In the genomic region with DNA sequence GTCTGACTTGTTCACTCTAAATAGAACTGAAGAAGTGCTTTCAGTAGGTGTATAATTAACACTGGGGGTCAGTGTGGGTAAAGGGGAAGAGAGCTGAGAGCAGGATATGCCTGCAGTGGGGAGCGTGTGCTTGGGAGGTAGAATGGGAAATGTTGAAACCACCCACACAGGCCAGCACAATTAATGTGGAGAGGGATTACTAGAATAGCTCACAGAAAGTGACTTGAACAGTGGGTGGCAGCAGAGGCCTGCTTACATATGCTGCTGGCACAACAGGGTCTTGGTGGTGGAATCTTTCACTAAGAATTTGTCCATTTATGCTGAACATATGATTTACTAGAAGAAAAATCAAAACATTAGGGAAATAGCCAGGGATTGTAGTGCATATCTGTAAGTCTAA, we compare ENCODE assay signal across 7 mouse cellular contexts. TPM values are rescaled to one million over a fixed set of nuclear protein-coding genes. Genes with fewer than 3 reads are reported as not detected.
DNase-seq lines count a peak whose midpoint lies in the region; ATAC-seq and TF ChIP-seq lines count a peak whose summit lies in the region.

No protein-coding gene starts in this region.

- H3K27ac ChIP-seq in ES-Bruce4 (ENCODE audit: insufficient read depth, low read length): no peak overlapping the region
- 0 out of 2 replicates have a peak overlapping the region, but pooled peaks have one; percentile 14 for H3K27ac ChIP-seq in embryonic fibroblast, embryonic 13.5 days (ENCODE audit: insufficient read depth, low read length)
- H3K27ac ChIP-seq in lung, postnatal 0 days (ENCODE audit: low read length): no peak overlapping the region

- whole genome bisulfite sequencing in lung, postnatal 0 days: 0% methylated on average over 1 of the region's 1 CpGs

- H3K4me1 ChIP-seq in ES-Bruce4 (ENCODE audit: control insufficient read depth, insufficient read depth, low read length): peaks cover 2% of the 10 kb centered on the region
- peaks cover 8% of the 10 kb centered on the region for H3K4me1 ChIP-seq in embryonic fibroblast, embryonic 13.5 days (ENCODE audit: control insufficient read depth, insufficient read depth, low read length)
- H3K4me1 ChIP-seq in lung, postnatal 0 days (ENCODE audit: insufficient read depth, low read depth, low read length): peaks cover 23% of the 10 kb centered on the region

- no peak for TF ChIP-seq EP300 in ES-Bruce4 (IDR thresholded peaks at IDR 0.05; ENCODE audit: insufficient read depth, low read depth, low read length)
- no peak for TF ChIP-seq EP300 in lung, postnatal 0 days (IDR thresholded peaks at IDR 0.05)

- TF ChIP-seq CTCF in ES-Bruce4 (IDR thresholded peaks at IDR 0.05; ENCODE audit: low read depth, low read length): peak; percentile 10
- no peak for TF ChIP-seq CTCF in embryonic fibroblast, embryonic 13.5 days (IDR thresholded peaks at IDR 0.05; ENCODE audit: borderline replicate concordance, insufficient read depth, low read length)
- peak; percentile 75 for TF ChIP-seq CTCF in lung, postnatal 0 days (IDR thresholded peaks at IDR 0.05)

- H3K9me3 ChIP-seq in ES-Bruce4 (replicated peaks; ENCODE audit: control insufficient read depth, insufficient read depth, low read length, poor library complexity, severe bottlenecking): no peaks in the 10 kb centered on the region
- H3K9me3 ChIP-seq in lung, postnatal 0 days (ENCODE audit: low read length): no peaks in the 10 kb centered on the region

- TF ChIP-seq POLR2A in ES-Bruce4 (IDR thresholded peaks at IDR 0.05; ENCODE audit: insufficient read depth, low read length): no peak
- TF ChIP-seq POLR2A in embryonic fibroblast, embryonic 13.5 days (IDR thresholded peaks at IDR 0.05; ENCODE audit: low read depth, low read length): no peak

- intact Hi-C loops in heart, postnatal 36 days (cut with DNase I): no loop called here

- ATAC-seq in lung, postnatal 0 days: peak; percentile 24

- H3K36me3 ChIP-seq in ES-Bruce4 (ENCODE audit: control insufficient read depth, insufficient read depth, low read length, poor library complexity, severe bottlenecking): peaks cover 20% of the 10 kb centered on the region
- H3K36me3 ChIP-seq in lung, postnatal 0 days (ENCODE audit: insufficient read depth, low read length): peaks cover 3% of the 10 kb centered on the region; the same call in 1 of the 2 replicates

- no peak overlapping the region for H3K9ac ChIP-seq in ES-Bruce4 (ENCODE audit: low read depth, poor library complexity, severe bottlenecking)
- no peak overlapping the region for H3K9ac ChIP-seq in lung, postnatal 0 days (replicated peaks; ENCODE audit: low read depth)

- H3K4me2 ChIP-seq in lung, postnatal 0 days (replicated peaks; ENCODE audit: low read depth, low read length): peak overlapping the region; percentile 81

- H3K4me3 ChIP-seq in ES-Bruce4 (ENCODE audit: low read depth, low read length): no peak overlapping the region
- peak overlapping the region; percentile 50 for H3K4me3 ChIP-seq in embryonic fibroblast, embryonic 13.5 days (ENCODE audit: insufficient read depth, low read length)
- H3K4me3 ChIP-seq in lung, postnatal 0 days (ENCODE audit: low read depth, low read length): no peak overlapping the region

- peak; percentile 39 for DNase-seq in ZHBTc4 (ENCODE audit: low read depth, low spot score)
- DNase-seq in heart, postnatal 36 days: peak; percentile 35 to 36
- peak; percentile 50 for DNase-seq in layer of hippocampus, adult 9-10 months (ENCODE audit: low spot score)
- peak; percentile 86 for DNase-seq in lung, postnatal 0 days (ENCODE audit: low spot score)
- DNase-seq in right cerebral cortex, postnatal 14 days: peak; percentile 46

- H3K27me3 ChIP-seq in ES-Bruce4 (ENCODE audit: control insufficient read depth, insufficient read depth, low read length, poor library complexity, severe bottlenecking): no peaks in the 10 kb centered on the region
- H3K27me3 ChIP-seq in lung, postnatal 0 days (replicated peaks; ENCODE audit: insufficient read depth, low read length): no peaks in the 10 kb centered on the region

RNA-seq across cellular contexts. Expression of gene Fut11, which starts 2.2 kb away (rescaled TPM):
- polyA plus RNA-seq in ES-Bruce4 (2011; ENCODE audit: insufficient read depth, insufficient read length, low read depth, missing spikeins): 8.0 and 8.9 TPM in 2 replicates
- polyA plus RNA-seq in embryonic fibroblast, embryonic 13.5 days (2011; ENCODE audit: insufficient read length, low read depth, missing spikeins): 14.5 and 24.4 TPM in 2 replicates
- 1 to 10 TPM; 6.6 to 7.1 TPM for total RNA-seq in heart, postnatal 36 days (2021)
- 24.2 and 26.3 TPM in 2 replicates for polyA plus RNA-seq in lung, postnatal 0 days (2015; fragmentation: Nextera tagmentation; extraction: Ambion mirVana)

RNA-seq across cellular contexts. Expression of gene Chchd1, which starts 5.8 kb away (rescaled TPM):
- polyA plus RNA-seq in ES-Bruce4 (2011; ENCODE audit: insufficient read depth, insufficient read length, low read depth, missing spikeins): 131 and 151 TPM in 2 replicates
- 99.8 and 109 TPM in 2 replicates for polyA plus RNA-seq in embryonic fibroblast, embryonic 13.5 days (2011; ENCODE audit: insufficient read length, low read depth, missing spikeins)
- total RNA-seq in heart, postnatal 36 days (2021): 100 to 1,000 TPM; 120 to 123 TPM
- polyA plus RNA-seq in lung, postnatal 0 days (2015; fragmentation: Nextera tagmentation; extraction: Ambion mirVana): 109 and 114 TPM in 2 replicates

RNA-seq across cellular contexts. Expression of gene Zswim8, which starts 10.4 kb away (rescaled TPM):
- polyA plus RNA-seq in ES-Bruce4 (2011; ENCODE audit: insufficient read depth, insufficient read length, low read depth, missing spikeins): 37.0 and 37.1 TPM in 2 replicates
- 125 and 130 TPM in 2 replicates for polyA plus RNA-seq in embryonic fibroblast, embryonic 13.5 days (2011; ENCODE audit: insufficient read length, low read depth, missing spikeins)
- total RNA-seq in heart, postnatal 36 days (2021): 10 to 100 TPM; 45.4 to 47.8 TPM
- 21.7 and 24.1 TPM in 2 replicates for polyA plus RNA-seq in lung, postnatal 0 days (2015; fragmentation: Nextera tagmentation; extraction: Ambion mirVana)

RNA-seq across cellular contexts. Expression of gene Sec24c, which starts 22.9 kb away (rescaled TPM):
- polyA plus RNA-seq in ES-Bruce4 (2011; ENCODE audit: insufficient read depth, insufficient read length, low read depth, missing spikeins): 133 and 140 TPM in 2 replicates
- polyA plus RNA-seq in embryonic fibroblast, embryonic 13.5 days (2011; ENCODE audit: insufficient read length, low read depth, missing spikeins): 85.1 and 91.8 TPM in 2 replicates
- total RNA-seq in heart, postnatal 36 days (2021): 100 to 1,000 TPM in 1 of 2 experiments, 10 to 100 TPM in 1; 97.8 to 104 TPM
- polyA plus RNA-seq in lung, postnatal 0 days (2015; fragmentation: Nextera tagmentation; extraction: Ambion mirVana): 37.6 and 40.1 TPM in 2 replicates

RNA-seq across cellular contexts. Expression of gene Synpo2l, which starts 28.8 kb away (rescaled TPM):
- polyA plus RNA-seq in ES-Bruce4 (2011; ENCODE audit: insufficient read depth, insufficient read length, low read depth, missing spikeins): 6.1 and 7.0 TPM in 2 replicates
- 0.33 TPM in 1 of 2 replicates, not detected in the other for polyA plus RNA-seq in embryonic fibroblast, embryonic 13.5 days (2011; ENCODE audit: insufficient read length, low read depth, missing spikeins)
- total RNA-seq in heart, postnatal 36 days (2021): 100 to 1,000 TPM; 111 to 118 TPM
- 0.63 and 0.96 TPM in 2 replicates for polyA plus RNA-seq in lung, postnatal 0 days (2015; fragmentation: Nextera tagmentation; extraction: Ambion mirVana)

Comparison
In these comparisons a context has a peak if more than half of its experiments do, and no peak if none do; other contexts are left out.
1. DNase-seq: peak in every context shown above with its lines; median percentile 86 in lung, postnatal 0 days; 50 in layer of hippocampus, adult 9-10 months; 46 in right cerebral cortex, postnatal 14 days; 39 in ZHBTc4; 36 in heart, postnatal 36 days.